Mouse (Mus musculus) embryonic facial prominence, embryonic 14.5 days (tissue): Measurements from ENCODE around the gene Fen1. TPM values are rescaled to one million over a fixed set of nuclear protein-coding genes. Genes with fewer than 3 reads are reported as not detected.
"Not testable (repeated sequence)": the region's sequence is repeated elsewhere in the genome, so short reads cannot be mapped to it uniquely, and the experiment has no call there.

ENCODE experiments used
- ATAC-seq: fragments of 200-750 bp; cut with Nextera tagmentation; 2 replicates; pipeline ENCODE4 v1.8.0; 2017; ENCODE audit warnings: low read depth, moderate number of reproducible peaks, moderate TSS enrichment
- DNase-seq: peaks from one replicate; pipeline ENCODE4 v3.0.0-alpha.2; 2015; ENCODE audit warnings: low spot score
- H3K27ac ChIP-seq: fragments of 300-500 bp; sonication (generic); replicated peaks from 2 replicates; pipeline ENCODE4 v1.5.1; 2014; ENCODE audit warnings: low read depth, mild to moderate bottlenecking, low read length, moderate library complexity
- H3K27me3 ChIP-seq: fragments of 300-500 bp; sonication (generic); replicated peaks from 2 replicates; pipeline ENCODE4 v1.6.1; 2014; ENCODE audit warnings: low read length; ENCODE audit not compliant: control insufficient read depth, insufficient read depth
- H3K36me3 ChIP-seq: fragments of 300-500 bp; sonication (generic); 2 replicates; pipeline ENCODE4 v1.6.1; 2014; ENCODE audit warnings: low read length, mixed read lengths; ENCODE audit not compliant: control insufficient read depth, insufficient read depth
- H3K4me1 ChIP-seq: fragments of 300-500 bp; sonication (generic); 2 replicates; pipeline ENCODE4 v1.6.1; 2014; ENCODE audit warnings: antibody characterized with exemption, low read length; ENCODE audit not compliant: control insufficient read depth, insufficient read depth
- H3K4me2 ChIP-seq: fragments of 300-500 bp; sonication (generic); 2 replicates; pipeline ENCODE4 v1.6.1; 2014; ENCODE audit warnings: low read depth, mild to moderate bottlenecking, low read length, moderate library complexity, mixed read lengths
- H3K4me3 ChIP-seq: fragments of 300-500 bp; sonication (generic); 2 replicates; pipeline ENCODE4 v1.5.1; 2014; ENCODE audit warnings: low read depth, mild to moderate bottlenecking, low read length
- H3K9ac ChIP-seq: fragments of 300-500 bp; sonication (generic); 2 replicates; pipeline ENCODE4 v1.6.1; 2014; ENCODE audit warnings: low read depth, mild to moderate bottlenecking, low read length, moderate library complexity, mixed read lengths
- H3K9me3 ChIP-seq: fragments of 300-500 bp; sonication (generic); 2 replicates; pipeline ENCODE4 v1.6.1; 2016; ENCODE audit warnings: low read length; ENCODE audit not compliant: control insufficient read depth
- WGBS: fragments of 180-500 bp; shearing (Covaris S2); extraction: QIAGEN DNeasy Blood & Tissue Kit; methylation state at CpG from one replicate; pipeline ENCODE4 v1.1.7; 2014; 5-methylcytosine and 5-hydroxymethylcytosine counted together
- polyA plus RNA-seq: library from polyadenylated mRNA; unstranded; fragments of >200 nt; fragmentation: Nextera tagmentation; extraction: Ambion mirVana; gene quantifications from 2 replicates; pipeline ENCODE4 v1.2.1, GENCODE M21; 2014

The Fen1 gene
- polyA plus RNA-seq, 1 experiment from 2014 or later: 52.7 TPM

DNA sequence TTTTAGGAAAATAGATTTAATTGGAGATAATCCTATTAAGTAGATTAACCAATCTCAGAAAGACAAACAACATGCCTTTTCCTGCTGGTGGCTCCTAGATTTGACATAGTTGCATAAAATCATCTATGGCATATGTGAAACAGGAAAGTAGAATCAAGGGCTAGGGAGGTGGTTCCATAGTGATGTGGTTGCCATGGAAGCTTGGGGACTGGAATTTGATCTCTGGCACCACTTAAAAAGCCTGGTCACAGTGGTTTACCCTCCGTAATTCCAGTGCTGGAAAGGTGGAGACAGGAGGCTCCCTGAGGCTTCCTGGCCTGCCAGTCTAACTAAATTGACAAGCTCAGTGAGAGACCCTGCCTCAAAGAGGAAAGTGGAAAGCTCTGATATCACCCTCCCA, 33.5 kb downstream of the Fen1 start:
- ATAC-seq (no peak), DNase-seq (no peak)
- H3K9ac ChIP-seq: no peak overlapping the region
- no peaks in the 10 kb centered on the region for H3K27me3 ChIP-seq
- H3K36me3 ChIP-seq: no peaks in the 10 kb centered on the region
- no peak overlapping the region for H3K27ac ChIP-seq
- H3K9me3 ChIP-seq: no peaks in the 10 kb centered on the region
- H3K4me2 ChIP-seq: no peak overlapping the region
- no peak overlapping the region for H3K4me3 ChIP-seq
- H3K4me1 ChIP-seq: no peaks in the 10 kb centered on the region
- WGBS: 27% methylated on average over 1 of the region's 1 CpGs

DNA sequence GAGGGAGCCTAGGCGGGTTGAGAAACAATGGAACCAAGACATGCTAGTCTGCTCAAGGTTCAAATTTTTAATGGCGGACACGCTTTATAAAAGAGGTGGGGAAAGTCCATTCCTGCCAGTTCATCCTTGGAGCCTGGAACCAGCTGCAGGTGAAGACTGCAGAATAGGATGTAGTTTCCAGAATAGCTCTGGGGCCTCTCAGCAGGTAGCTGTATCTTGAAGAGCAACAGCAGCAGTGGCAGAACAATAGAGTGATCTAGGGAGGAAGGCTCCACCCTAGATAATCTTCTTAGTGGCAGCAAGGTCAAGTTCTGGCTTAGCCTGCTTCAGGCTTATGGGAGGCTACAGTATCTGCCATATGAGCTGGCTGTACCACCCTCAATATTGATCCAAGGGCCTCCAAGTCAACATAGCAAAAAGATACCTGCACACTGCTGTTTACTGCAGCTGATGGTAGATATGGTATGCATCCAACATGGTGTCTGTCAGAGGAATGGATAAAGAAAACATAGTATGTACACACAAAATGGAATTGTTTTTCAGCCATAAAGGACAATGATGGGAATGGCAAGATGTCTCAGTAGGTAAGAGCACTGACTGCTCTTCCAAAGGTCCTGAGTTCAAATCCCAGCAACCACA, 34.2 kb downstream of the Fen1 start:
- not testable (repeated sequence) for H3K9me3 ChIP-seq, H3K4me3 ChIP-seq, H3K4me2 ChIP-seq, H3K9ac ChIP-seq, H3K27ac ChIP-seq, DNase-seq, H3K4me1 ChIP-seq, ATAC-seq, H3K27me3 ChIP-seq, H3K36me3 ChIP-seq
- 75% methylated on average over 3 of the region's 3 CpGs for WGBS

DNA sequence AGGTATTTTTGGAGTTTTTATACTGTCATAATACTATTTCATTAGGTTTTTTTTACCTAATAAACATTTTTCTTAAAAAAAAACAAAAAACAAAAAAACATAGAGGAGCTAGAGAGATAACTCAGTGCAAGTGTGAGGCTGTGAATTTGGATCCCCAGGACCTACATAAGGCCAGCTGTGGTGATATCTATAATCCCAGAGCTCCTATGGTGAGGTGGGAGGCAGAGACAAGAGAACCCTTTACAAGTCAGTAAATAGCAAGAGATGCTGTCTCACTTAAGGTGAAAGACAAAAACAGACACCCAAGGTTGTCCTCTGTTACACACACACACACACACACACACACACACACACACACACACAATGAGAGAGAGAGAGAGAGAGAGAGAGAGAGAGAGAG, 34.8 kb downstream of the Fen1 start:
- no peak overlapping the region for H3K27ac ChIP-seq
- H3K4me1 ChIP-seq: no peaks in the 10 kb centered on the region
- H3K27me3 ChIP-seq: no peaks in the 10 kb centered on the region
- no peak overlapping the region for H3K4me3 ChIP-seq
- no peak overlapping the region for H3K9ac ChIP-seq
- ATAC-seq (no peak), DNase-seq (no peak)
- no peak overlapping the region for H3K4me2 ChIP-seq
- no peaks in the 10 kb centered on the region for H3K36me3 ChIP-seq
- H3K9me3 ChIP-seq: no peaks in the 10 kb centered on the region

DNA sequence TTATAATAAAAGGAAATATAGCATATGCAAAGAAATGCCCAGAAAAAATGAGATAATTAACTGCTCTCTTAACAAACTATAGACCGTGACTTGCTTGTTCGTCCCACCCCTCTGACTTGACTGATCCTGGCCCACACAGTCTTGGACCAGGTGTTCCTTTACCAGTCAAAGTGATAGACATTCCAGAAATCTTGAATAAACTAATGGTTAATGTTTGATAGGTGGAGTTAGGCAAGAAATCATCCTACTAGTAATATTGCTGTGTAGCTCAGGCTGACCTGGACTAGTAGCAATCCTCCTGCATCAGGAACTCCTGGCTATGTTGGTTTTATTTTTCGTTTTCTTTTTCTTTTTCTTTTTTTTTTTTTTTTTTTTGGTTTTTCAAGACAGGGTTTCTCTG, 35.5 kb downstream of the Fen1 start:
- no peak overlapping the region for H3K4me3 ChIP-seq
- H3K9ac ChIP-seq: no peak overlapping the region
- 82% methylated on average over 3 of the region's 3 CpGs for WGBS
- no peak overlapping the region for H3K27ac ChIP-seq
- H3K4me1 ChIP-seq: no peaks in the 10 kb centered on the region
- no peaks in the 10 kb centered on the region for H3K36me3 ChIP-seq
- no peaks in the 10 kb centered on the region for H3K9me3 ChIP-seq
- DNase-seq (no peak), ATAC-seq (no peak)
- H3K27me3 ChIP-seq: no peaks in the 10 kb centered on the region
- no peak overlapping the region for H3K4me2 ChIP-seq

DNA sequence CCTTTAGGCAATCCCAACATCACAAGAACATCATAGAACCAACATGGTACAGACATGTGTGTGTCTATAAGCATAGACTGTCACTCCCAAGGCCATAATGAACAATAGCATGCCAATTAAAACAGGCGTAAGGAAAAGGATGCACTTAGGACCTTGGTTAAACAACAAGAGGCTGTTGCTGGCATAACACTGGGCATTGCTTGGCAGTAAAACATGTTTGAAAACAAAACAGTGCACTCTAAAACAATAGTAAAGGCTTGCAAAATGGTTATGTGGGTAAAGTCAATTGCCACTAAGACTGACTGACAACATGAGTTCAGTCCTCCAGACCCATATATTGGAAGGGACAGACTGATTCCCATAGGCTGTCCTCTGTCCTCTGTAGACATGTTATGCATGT, 36.0 kb downstream of the Fen1 start:
- WGBS: 87% methylated on average over 1 of the region's 1 CpGs
- Histone ChIP-seq H3K9ac (no peak overlapping the region), H3K27me3 (no peaks in the 10 kb centered on the region), H3K9me3 (no peaks in the 10 kb centered on the region), H3K4me1 (no peaks in the 10 kb centered on the region), H3K27ac (no peak overlapping the region), H3K4me3 (no peak overlapping the region), H3K36me3 (no peaks in the 10 kb centered on the region), H3K4me2 (no peak overlapping the region)
- DNase-seq (no peak), ATAC-seq (no peak)

DNA sequence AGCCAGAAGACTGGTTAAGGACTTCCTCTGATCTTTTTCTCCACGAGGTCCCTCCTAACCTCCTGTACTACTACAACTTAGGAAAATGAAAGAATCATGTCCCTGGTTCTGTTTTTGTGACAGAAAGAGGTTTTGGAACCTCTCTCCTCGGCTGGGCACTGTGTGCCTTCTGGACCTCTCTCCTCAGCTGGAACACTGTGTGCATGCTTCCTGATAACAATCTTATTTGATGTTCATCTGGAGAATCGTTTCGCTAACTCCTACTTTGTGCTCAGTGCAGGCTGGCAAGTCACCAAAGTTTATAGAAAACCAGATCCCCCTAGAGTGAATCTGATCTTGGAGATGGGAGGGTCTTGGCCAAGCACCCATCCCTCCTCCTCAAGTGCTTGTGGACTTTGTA, 36.9 kb downstream of the Fen1 start:
- DNase-seq: no peak
- H3K4me3 ChIP-seq: no peak overlapping the region
- ATAC-seq: no peak

DNA sequence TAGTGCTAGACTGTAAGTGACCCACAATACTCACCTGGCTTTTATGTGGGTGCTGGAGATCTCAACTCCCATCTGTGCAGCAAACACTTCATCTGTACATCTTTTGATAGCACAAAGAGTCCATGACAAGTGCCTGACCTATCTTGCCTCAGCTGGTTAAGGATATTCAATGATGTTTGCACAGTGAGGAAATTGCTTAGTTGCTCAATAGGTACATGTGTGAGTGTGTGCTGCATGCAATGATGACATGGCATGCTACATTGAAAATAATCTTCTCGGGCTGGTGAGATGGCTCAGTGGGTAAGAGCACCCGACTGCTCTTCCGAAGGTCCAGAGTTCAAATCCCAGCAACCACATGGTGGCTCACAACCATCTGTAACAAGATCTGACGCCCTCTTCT, 38.0 kb downstream of the Fen1 start:
- ATAC-seq: not testable (repeated sequence)

More for the DNA sequence above, 36.9 kb downstream of the Fen1 start:
- H3K4me1 ChIP-seq: no peaks in the 10 kb centered on the region
- 68% methylated on average over 4 of the region's 4 CpGs for WGBS
- no peak overlapping the region for H3K9ac ChIP-seq
- no peak overlapping the region for H3K4me2 ChIP-seq
- no peaks in the 10 kb centered on the region for H3K27me3 ChIP-seq
- H3K27ac ChIP-seq: no peak overlapping the region
- H3K9me3 ChIP-seq: no peaks in the 10 kb centered on the region
- no peaks in the 10 kb centered on the region for H3K36me3 ChIP-seq

DNA sequence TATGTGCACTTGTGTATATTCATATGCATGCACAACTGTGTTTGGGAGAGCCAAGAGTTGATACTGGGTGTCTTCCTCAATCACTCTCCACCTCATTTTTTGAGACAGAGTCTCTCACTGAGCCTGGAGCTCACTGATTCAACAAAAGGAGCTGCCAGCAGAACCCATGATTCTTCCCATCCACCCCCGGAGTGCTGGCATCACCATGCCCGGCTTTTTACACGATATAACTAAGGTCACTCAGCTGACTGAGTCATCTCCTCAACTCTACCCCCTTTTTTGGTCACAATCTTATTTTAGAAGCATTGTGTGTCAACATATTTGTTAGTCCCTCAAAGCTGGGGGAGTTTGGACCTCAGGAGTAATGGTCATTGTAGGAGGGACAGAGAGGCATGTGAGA, 40.1 kb downstream of the Fen1 start:
- 80% methylated on average over 3 of the region's 3 CpGs for WGBS

More for the DNA sequence above, 38.0 kb downstream of the Fen1 start:
- H3K27me3 ChIP-seq, H3K27ac ChIP-seq, H3K4me3 ChIP-seq, H3K36me3 ChIP-seq, H3K4me1 ChIP-seq, DNase-seq, H3K9me3 ChIP-seq, H3K4me2 ChIP-seq, H3K9ac ChIP-seq: not testable (repeated sequence)
- WGBS: 89% methylated on average over 4 of the region's 4 CpGs

DNA sequence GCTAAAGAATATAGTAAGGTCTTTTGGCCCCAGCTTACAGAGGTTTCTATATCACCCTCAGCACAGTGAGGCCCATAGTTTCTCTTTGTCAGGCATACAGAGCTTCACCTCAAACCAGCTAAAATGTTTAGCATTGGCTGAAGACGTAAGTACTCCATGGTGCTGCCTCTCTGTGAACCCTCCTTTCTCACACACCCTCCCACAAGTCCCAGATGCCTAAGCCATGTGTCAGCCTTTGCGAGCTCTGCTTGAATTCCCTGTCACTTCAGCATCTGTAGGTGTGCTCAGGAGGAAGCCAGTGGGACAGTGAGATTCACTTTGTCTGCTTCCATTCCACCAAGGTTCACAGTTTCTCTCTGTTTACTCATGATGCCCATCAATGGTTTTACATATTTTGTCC, 46.2 kb downstream of the Fen1 start:
- Histone ChIP-seq H3K4me1 (no peaks in the 10 kb centered on the region), H3K27ac (no peak overlapping the region), H3K4me2 (no peak overlapping the region), H3K36me3 (no peaks in the 10 kb centered on the region), H3K9me3 (no peaks in the 10 kb centered on the region), H3K4me3 (no peak overlapping the region), H3K9ac (no peak overlapping the region), H3K27me3 (no peaks in the 10 kb centered on the region)
- no peak for ATAC-seq
- DNase-seq: no peak
- WGBS: 77% methylated on average over 2 of the region's 2 CpGs

More for the DNA sequence above, 40.1 kb downstream of the Fen1 start:
- Histone ChIP-seq H3K4me2 (no peak overlapping the region), H3K36me3 (no peaks in the 10 kb centered on the region), H3K4me1 (no peaks in the 10 kb centered on the region), H3K9me3 (no peaks in the 10 kb centered on the region), H3K4me3 (no peak overlapping the region), H3K9ac (no peak overlapping the region), H3K27ac (no peak overlapping the region), H3K27me3 (no peaks in the 10 kb centered on the region)
- ATAC-seq (no peak), DNase-seq (no peak)
